In genomic region chr10:85617501-85618417, GRCm38 (mm10) we compare ENCODE assay signal across 19 mouse cellular contexts.
DNase-seq lines count a peak whose midpoint lies in the region; ATAC-seq and TF ChIP-seq lines count a peak whose summit lies in the region.
"Had no signal": no experiment of that assay in that cellular context is flagged by ENCODE, and none has a peak within 500 bp of the region (broad histone marks: within the 10 kb centered on the region; RNA-seq: fewer than 3 reads in every experiment).

No protein-coding gene starts in this region.

- no peak overlapping the region for H3K9ac ChIP-seq in kidney, embryonic 15.5 days
- no peak overlapping the region for H3K9ac ChIP-seq in stomach, embryonic 14.5 days (replicated peaks; ENCODE audit: low read depth, low read length)
- no peak overlapping the region for H3K9ac ChIP-seq in stomach, postnatal 0 days (ENCODE audit: low read length)
- H3K9ac ChIP-seq: heart, embryonic 15.5 days; liver, postnatal 0 days; neural tube, embryonic 15.5 days had no signal

- no peak for TF ChIP-seq CTCF in stomach, postnatal 0 days (IDR thresholded peaks at IDR 0.05; ENCODE audit: low read depth)

- H3K4me2 ChIP-seq in kidney, embryonic 15.5 days = no peak overlapping the region
- no peak overlapping the region for H3K4me2 ChIP-seq in stomach, embryonic 14.5 days (replicated peaks; ENCODE audit: low read depth, low read length)
- no peak overlapping the region for H3K4me2 ChIP-seq in stomach, postnatal 0 days (replicated peaks; ENCODE audit: low read depth)
- H3K4me2 ChIP-seq: heart, embryonic 15.5 days; neural tube, embryonic 15.5 days had no signal

- 33% methylated on average over 12 of the region's 12 CpGs for WGBS in kidney, embryonic 15.5 days
- 62% methylated on average over 12 of the region's 12 CpGs for WGBS in stomach, embryonic 14.5 days
- 60% methylated on average over 12 of the region's 12 CpGs for WGBS in stomach, postnatal 0 days

- H3K27ac ChIP-seq in kidney, embryonic 15.5 days = 0 out of 2 replicates have a peak overlapping the region, but pooled peaks have one; percentile 1
- H3K27ac ChIP-seq in stomach, embryonic 14.5 days (ENCODE audit: low read length) = no peak overlapping the region
- H3K27ac ChIP-seq in stomach, postnatal 0 days (replicated peaks) = no peak overlapping the region
- H3K27ac ChIP-seq: heart, embryonic 15.5 days; neural tube, embryonic 15.5 days had no signal

- no peaks in the 10 kb centered on the region for H3K27me3 ChIP-seq in kidney, embryonic 15.5 days
- H3K27me3 ChIP-seq in stomach, embryonic 14.5 days (ENCODE audit: control insufficient read depth, insufficient read depth, low read length) = no peaks in the 10 kb centered on the region
- no peaks in the 10 kb centered on the region for H3K27me3 ChIP-seq in stomach, postnatal 0 days (ENCODE audit: control insufficient read depth, insufficient read depth, low read length)
- H3K27me3 ChIP-seq: heart, embryonic 15.5 days; neural tube, embryonic 15.5 days had no signal

- H3K36me3 ChIP-seq in kidney, embryonic 15.5 days = no peaks in the 10 kb centered on the region
- H3K36me3 ChIP-seq in stomach, embryonic 14.5 days (ENCODE audit: control insufficient read depth, insufficient read depth, low read length) = no peaks in the 10 kb centered on the region
- no peaks in the 10 kb centered on the region for H3K36me3 ChIP-seq in stomach, postnatal 0 days (ENCODE audit: control insufficient read depth, insufficient read depth, low read length)
- H3K36me3 ChIP-seq: heart, embryonic 15.5 days; neural tube, embryonic 15.5 days had no signal

- peak; percentile 29 for DNase-seq in embryo, embryonic 11 days
- DNase-seq in embryo, embryonic 9.5 days (ENCODE audit: extremely low spot score) = no peak
- no peak for DNase-seq in kidney, adult 18-20 months
- no peak for DNase-seq in stomach, postnatal 0 days (ENCODE audit: low spot score)
- DNase-seq in left cerebral cortex, adult 11 months (ENCODE audit: low spot score) = no peak
- DNase-seq: adrenal gland, postnatal 10 days; cerebellum, adult 18-20 months; heart, adult 11 months; kidney, adult 2 months; layer of hippocampus, postnatal 36 days; liver; liver, postnatal 0 days; thymus, adult 2 months had no signal

- H3K9me3 ChIP-seq in kidney, embryonic 15.5 days (replicated peaks) = no peaks in the 10 kb centered on the region
- no peaks in the 10 kb centered on the region for H3K9me3 ChIP-seq in stomach, embryonic 14.5 days (ENCODE audit: control insufficient read depth, low read depth, low read length)
- no peaks in the 10 kb centered on the region for H3K9me3 ChIP-seq in stomach, postnatal 0 days (ENCODE audit: control insufficient read depth, low read length)
- H3K9me3 ChIP-seq: heart, embryonic 15.5 days; neural tube, embryonic 15.5 days had no signal

- H3K4me1 ChIP-seq in kidney, embryonic 15.5 days = 0 out of 2 replicates have a peak, but pooled peaks cover 11% of the 10 kb centered on the region
- H3K4me1 ChIP-seq in stomach, embryonic 14.5 days (ENCODE audit: control insufficient read depth, insufficient read depth, low read length) = no peaks in the 10 kb centered on the region
- no peaks in the 10 kb centered on the region for H3K4me1 ChIP-seq in stomach, postnatal 0 days (replicated peaks; ENCODE audit: control insufficient read depth, insufficient read depth)
- H3K4me1 ChIP-seq: heart, embryonic 15.5 days had no signal

- peak; percentile 82 for ATAC-seq in kidney, embryonic 15.5 days (replicated peaks; ENCODE audit: low FRiP score)
- ATAC-seq in stomach, embryonic 14.5 days (ENCODE audit: insufficient number of reproducible peaks, insufficient read depth, low FRiP score, low read depth) = peak; percentile 64; the same call in 1 of the 2 replicates
- ATAC-seq in stomach, postnatal 0 days (ENCODE audit: low FRiP score, low TSS enrichment) = no peak
- no peak for ATAC-seq in monocyte, adult 5-6 weeks (replicated peaks; ENCODE audit: insufficient number of reproducible peaks, low FRiP score, low TSS enrichment, poor library complexity, severe bottlenecking)
- ATAC-seq: liver, postnatal 0 days had no signal

- no peak for TF ChIP-seq EP300 in stomach, postnatal 0 days (optimal IDR thresholded peaks at IDR 0.05)

- H3K4me3 ChIP-seq in kidney, embryonic 15.5 days (replicated peaks) = no peak overlapping the region
- H3K4me3 ChIP-seq in stomach, embryonic 14.5 days (ENCODE audit: low read depth, low read length) = no peak overlapping the region
- no peak overlapping the region for H3K4me3 ChIP-seq in stomach, postnatal 0 days (ENCODE audit: low read depth, low read length)
- H3K4me3 ChIP-seq: heart, embryonic 15.5 days; myocyte; neural tube, embryonic 15.5 days had no signal

Comparison
In these comparisons a context has a peak if more than half of its experiments do, and no peak if none do; other contexts are left out.
1. ATAC-seq: peak in kidney, embryonic 15.5 days (single experiment) and stomach, embryonic 14.5 days (single experiment); none in stomach, postnatal 0 days (single experiment) and monocyte, adult 5-6 weeks (single experiment).